Mouse (Mus musculus): Measurements from ENCODE around the gene Myo1a.
"Not testable (repeated sequence)": the region's sequence is repeated elsewhere in the genome, so short reads cannot be mapped to it uniquely, and the experiment has no call there.

- not testable (repeated sequence) for TF ChIP-seq POLR2A (IDR thresholded peaks at IDR 0.05; ENCODE audit: insufficient read depth, low read depth, low read length); CTCF (IDR thresholded peaks at IDR 0.05)
Observed at GRCm38 (mm10) chr10:127762926-127763325, 58.0 kb downstream of the Myo1a start.

All from heart, adult 2 months (tissue).